Mouse (Mus musculus): ENCODE measurements around the gene Sec63. TPM values are rescaled to one million over a fixed set of nuclear protein-coding genes. Genes with fewer than 3 reads are reported as not detected.

The Sec63 gene
- polyA plus RNA-seq, 2 experiments, result 22.6 to 48.9 TPM

DNA sequence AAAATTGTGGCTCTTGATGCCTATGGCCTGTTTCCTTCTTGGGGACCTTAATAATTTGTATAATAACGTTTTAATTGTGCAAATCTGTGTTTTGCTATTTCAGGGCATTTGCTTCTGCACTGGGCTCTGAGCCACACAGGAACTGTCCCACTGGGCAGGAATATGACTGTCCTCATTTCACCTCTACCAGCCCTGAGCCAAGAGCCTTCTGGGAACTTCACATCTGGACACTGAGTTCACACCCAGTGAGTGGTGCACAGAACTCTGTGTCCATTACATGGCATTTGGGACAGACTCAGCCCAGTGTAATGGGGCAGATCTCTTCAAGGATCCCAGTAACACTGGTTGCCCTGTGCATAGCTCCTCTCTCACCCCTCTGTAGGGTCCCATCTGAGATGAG lies 82.1 kb downstream of the Sec63 start:
- WGBS, result 74% methylated on average over 1 of the region's 1 CpGs

DNA sequence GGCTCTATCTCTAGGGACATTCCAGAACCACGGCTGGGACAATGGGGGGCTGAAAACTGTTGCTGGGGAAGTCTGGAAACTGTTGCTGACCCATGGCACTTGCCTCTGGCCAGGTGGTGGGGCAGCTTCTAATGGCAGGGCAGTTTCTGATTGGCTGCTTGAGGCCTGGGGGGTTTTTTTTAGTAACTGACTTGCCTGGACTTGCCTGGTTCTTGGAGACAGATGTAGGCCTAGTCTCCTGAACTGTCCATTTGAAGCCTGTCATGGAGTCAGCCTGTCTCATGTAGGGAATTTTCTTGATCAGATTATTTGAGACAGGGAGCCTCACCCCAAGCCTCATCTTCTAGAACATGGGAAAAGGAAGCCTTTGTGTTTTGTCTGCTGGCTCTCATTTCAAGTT lies 84.2 kb downstream of the Sec63 start:
- Histone ChIP-seq H3K27ac (replicated peaks; ENCODE audit: low read depth, low read length) (no peak overlapping the region), H3K4me2 (replicated peaks; ENCODE audit: low read depth, low read length, severe bottlenecking) (no peak overlapping the region), H3K9me3 (ENCODE audit: control insufficient read depth, low read length) (no peaks in the 10 kb centered on the region), H3K4me3 (replicated peaks; ENCODE audit: low read length) (no peak overlapping the region), H3K36me3 (ENCODE audit: control insufficient read depth, insufficient read depth, low read length) (no peaks in the 10 kb centered on the region), H3K27me3 (ENCODE audit: control insufficient read depth, insufficient read depth, low read length) (no peaks in the 10 kb centered on the region), H3K4me1 (ENCODE audit: control insufficient read depth, insufficient read depth, low read length) (no peaks in the 10 kb centered on the region), H3K9ac (ENCODE audit: low read depth, low read length, severe bottlenecking) (no peak overlapping the region)
- ATAC-seq (ENCODE audit: low FRiP score, low read depth), result no peak
- no peak for TF ChIP-seq POLR2A (IDR thresholded peaks at IDR 0.05; ENCODE audit: borderline replicate concordance, extremely low read depth, insufficient read depth, insufficient read length)
- WGBS, result 64% methylated on average over 1 of the region's 1 CpGs
- DNase-seq (ENCODE audit: low spot score), result no peak

More for the DNA sequence above, 82.1 kb downstream of the Sec63 start:
- H3K27ac ChIP-seq (replicated peaks; ENCODE audit: low read depth, low read length), result no peak overlapping the region
- no peak for TF ChIP-seq POLR2A (IDR thresholded peaks at IDR 0.05; ENCODE audit: borderline replicate concordance, extremely low read depth, insufficient read depth, insufficient read length)
- H3K9me3 ChIP-seq (ENCODE audit: control insufficient read depth, low read length), result no peaks in the 10 kb centered on the region
- no peaks in the 10 kb centered on the region for H3K4me1 ChIP-seq (ENCODE audit: control insufficient read depth, insufficient read depth, low read length)
- ATAC-seq (ENCODE audit: low FRiP score, low read depth) (no peak), DNase-seq (ENCODE audit: low spot score) (no peak)
- no peak overlapping the region for H3K4me3 ChIP-seq (replicated peaks; ENCODE audit: low read length)
- no peaks in the 10 kb centered on the region for H3K36me3 ChIP-seq (ENCODE audit: control insufficient read depth, insufficient read depth, low read length)
- no peaks in the 10 kb centered on the region for H3K27me3 ChIP-seq (ENCODE audit: control insufficient read depth, insufficient read depth, low read length)
- no peak overlapping the region for H3K4me2 ChIP-seq (replicated peaks; ENCODE audit: low read depth, low read length, severe bottlenecking)
- H3K9ac ChIP-seq (ENCODE audit: low read depth, low read length, severe bottlenecking), result no peak overlapping the region

DNA sequence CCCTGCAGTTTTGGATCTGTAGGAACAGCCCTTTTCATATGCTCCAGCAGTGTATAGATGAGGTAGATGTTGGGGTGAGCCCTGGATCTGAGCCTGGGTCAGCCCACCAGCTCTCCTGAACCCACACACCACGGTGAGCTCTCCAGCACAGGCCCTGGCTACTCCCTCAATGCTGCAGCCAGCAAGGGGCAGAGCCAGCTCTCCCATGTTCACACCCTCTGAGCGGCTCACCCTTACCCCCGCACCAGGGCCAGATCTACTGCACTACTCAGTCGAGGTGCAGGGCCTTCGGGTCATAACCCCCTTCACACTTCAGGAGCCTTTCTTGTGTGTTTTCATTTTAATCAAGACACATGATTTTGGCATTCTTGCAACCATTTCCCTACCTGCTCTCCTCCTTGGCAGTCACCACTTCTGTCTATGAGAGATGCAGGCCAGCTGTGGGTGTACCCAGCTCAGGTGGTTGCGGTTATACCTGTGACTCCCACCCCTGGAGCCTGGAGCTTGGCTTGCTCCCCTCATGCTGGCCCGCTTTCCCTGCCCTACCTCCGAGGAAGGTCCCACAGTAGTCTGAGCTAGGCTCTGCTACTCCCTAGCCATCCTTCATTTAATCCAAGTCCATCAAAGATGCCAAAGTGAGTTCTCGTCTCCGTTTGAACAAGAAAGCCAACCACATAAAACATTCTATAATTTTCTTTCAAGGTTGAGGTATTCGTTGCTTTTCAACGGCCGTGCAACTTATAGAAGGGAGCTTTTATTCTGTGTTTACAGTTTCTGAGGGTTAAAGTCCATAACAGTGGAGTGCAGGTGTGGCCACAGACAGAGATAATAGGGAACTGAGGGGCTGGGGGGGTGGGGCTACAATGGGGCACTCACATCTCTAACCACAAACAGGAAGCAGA lies 87.1 kb downstream of the Sec63 start:
- H3K9ac ChIP-seq (ENCODE audit: low read depth, low read length, severe bottlenecking), result no peak overlapping the region
- WGBS, result 82% methylated on average over 13 of the region's 13 CpGs
- H3K27me3 ChIP-seq (ENCODE audit: control insufficient read depth, insufficient read depth, low read length), result no peaks in the 10 kb centered on the region
- DNase-seq (ENCODE audit: low spot score) (no peak), ATAC-seq (ENCODE audit: low FRiP score, low read depth) (no peak)
- H3K36me3 ChIP-seq (ENCODE audit: control insufficient read depth, insufficient read depth, low read length), result no peaks in the 10 kb centered on the region
- H3K9me3 ChIP-seq (ENCODE audit: control insufficient read depth, low read length), result no peaks in the 10 kb centered on the region
- no peak overlapping the region for H3K4me3 ChIP-seq (replicated peaks; ENCODE audit: low read length)
- H3K27ac ChIP-seq (replicated peaks; ENCODE audit: low read depth, low read length), result no peak overlapping the region
- TF ChIP-seq POLR2A (IDR thresholded peaks at IDR 0.05; ENCODE audit: borderline replicate concordance, extremely low read depth, insufficient read depth, insufficient read length), result no peak
- no peak overlapping the region for H3K4me2 ChIP-seq (replicated peaks; ENCODE audit: low read depth, low read length, severe bottlenecking)
- no peaks in the 10 kb centered on the region for H3K4me1 ChIP-seq (ENCODE audit: control insufficient read depth, insufficient read depth, low read length)

DNA sequence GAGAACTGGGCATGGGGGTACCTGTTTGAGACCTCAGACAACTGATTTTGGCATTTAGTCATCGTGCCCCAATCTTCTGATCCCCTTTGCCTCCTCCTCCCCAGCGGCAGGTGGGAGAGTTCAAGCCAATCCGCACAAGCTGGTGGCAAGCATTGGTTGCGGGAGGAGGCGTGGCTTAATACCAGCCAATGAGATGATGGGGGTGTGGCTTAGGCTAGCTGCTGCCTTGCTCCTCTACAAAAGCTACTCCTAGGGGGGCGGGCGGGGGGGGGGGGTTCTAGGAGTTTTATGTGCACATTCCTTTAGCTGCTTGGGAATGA lies 87.7 kb downstream of the Sec63 start:
- no peak for ATAC-seq (ENCODE audit: low FRiP score, low read depth)
- Histone ChIP-seq H3K27ac (replicated peaks; ENCODE audit: low read depth, low read length) (no peak overlapping the region), H3K4me1 (ENCODE audit: control insufficient read depth, insufficient read depth, low read length) (no peaks in the 10 kb centered on the region), H3K4me2 (replicated peaks; ENCODE audit: low read depth, low read length, severe bottlenecking) (no peak overlapping the region), H3K9me3 (ENCODE audit: control insufficient read depth, low read length) (no peaks in the 10 kb centered on the region), H3K9ac (ENCODE audit: low read depth, low read length, severe bottlenecking) (no peak overlapping the region), H3K27me3 (ENCODE audit: control insufficient read depth, insufficient read depth, low read length) (no peaks in the 10 kb centered on the region), H3K4me3 (replicated peaks; ENCODE audit: low read length) (no peak overlapping the region), H3K36me3 (ENCODE audit: control insufficient read depth, insufficient read depth, low read length) (no peaks in the 10 kb centered on the region)
- no peak for DNase-seq (ENCODE audit: low spot score)
- no peak for TF ChIP-seq POLR2A (IDR thresholded peaks at IDR 0.05; ENCODE audit: borderline replicate concordance, extremely low read depth, insufficient read depth, insufficient read length)
- WGBS, result 80% methylated on average over 7 of the region's 7 CpGs

DNA sequence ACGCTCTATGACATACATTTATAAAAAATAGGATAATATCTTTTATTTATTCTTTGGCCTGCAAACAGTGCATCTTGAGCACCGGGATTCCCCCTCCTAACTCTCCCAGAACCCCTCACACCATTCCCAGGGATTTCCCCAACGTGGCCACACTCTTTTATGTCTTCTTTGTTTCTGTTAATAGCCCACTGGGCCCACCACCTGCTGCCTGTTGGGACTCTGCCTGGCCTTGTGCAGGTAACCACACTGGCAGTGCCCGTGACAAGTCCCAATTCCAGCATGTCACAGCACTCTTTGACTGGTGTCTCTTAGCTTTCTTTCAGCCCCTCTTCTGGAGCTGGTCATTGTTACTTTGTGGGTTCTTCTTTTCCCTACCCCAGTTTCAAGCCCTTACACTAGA lies 93.5 kb downstream of the Sec63 start:
- Histone ChIP-seq H3K36me3 (ENCODE audit: control insufficient read depth, insufficient read depth, low read length) (no peaks in the 10 kb centered on the region), H3K4me2 (replicated peaks; ENCODE audit: low read depth, low read length, severe bottlenecking) (no peak overlapping the region), H3K9ac (ENCODE audit: low read depth, low read length, severe bottlenecking) (no peak overlapping the region), H3K4me3 (replicated peaks; ENCODE audit: low read length) (no peak overlapping the region), H3K27ac (replicated peaks; ENCODE audit: low read depth, low read length) (no peak overlapping the region), H3K9me3 (ENCODE audit: control insufficient read depth, low read length) (no peaks in the 10 kb centered on the region), H3K4me1 (ENCODE audit: control insufficient read depth, insufficient read depth, low read length) (0 out of 2 replicates have a peak, but pooled peaks cover 2% of the 10 kb centered on the region), H3K27me3 (ENCODE audit: control insufficient read depth, insufficient read depth, low read length) (no peaks in the 10 kb centered on the region)
- 59% methylated on average over 4 of the region's 4 CpGs for WGBS
- TF ChIP-seq POLR2A (IDR thresholded peaks at IDR 0.05; ENCODE audit: borderline replicate concordance, extremely low read depth, insufficient read depth, insufficient read length), result no peak
- ATAC-seq (ENCODE audit: low FRiP score, low read depth) (no peak), DNase-seq (ENCODE audit: low spot score) (no peak)

All from limb, embryonic 14.5 days (tissue).